Mouse (Mus musculus) liver, postnatal 0 days (tissue): ENCODE results near the gene Pex12. TPM values are rescaled to one million over a fixed set of nuclear protein-coding genes. Genes with fewer than 3 reads are reported as not detected.
"Not testable (repeated sequence)": the region's sequence is repeated elsewhere in the genome, so short reads cannot be mapped to it uniquely, and the experiment has no call there.

Experiments used
- ATAC-seq: fragments of 200-750 bp; cut with Nextera tagmentation; 2 replicates; pipeline ENCODE4 v1.8.0; 2017; ENCODE audit warnings: mild to moderate bottlenecking, moderate library complexity
- DNase-seq: peaks from one replicate; pipeline ENCODE4 v3.0.0-alpha.2; 2016
- H3K27ac ChIP-seq: fragments of 300-500 bp; sonication (generic); 2 replicates; pipeline ENCODE4 v1.5.1; 2014; ENCODE audit warnings: antibody characterized with exemption, moderate library complexity, mild to moderate bottlenecking, low read depth
- H3K27me3 ChIP-seq: fragments of 300-500 bp; sonication (generic); 2 replicates; pipeline ENCODE4 v1.6.1; 2014; ENCODE audit warnings: low read length, control low read depth, mixed read lengths; ENCODE audit not compliant: insufficient read depth
- H3K36me3 ChIP-seq: fragments of 300-500 bp; sonication (generic); replicated peaks from 2 replicates; pipeline ENCODE4 v1.6.1; 2014; ENCODE audit warnings: mild to moderate bottlenecking, control low read depth, low read length, moderate library complexity, mixed read lengths; ENCODE audit not compliant: insufficient read depth
- H3K4me1 ChIP-seq: fragments of 300-500 bp; sonication (generic); 2 replicates; pipeline ENCODE4 v1.6.1; 2014; ENCODE audit warnings: antibody characterized with exemption, mild to moderate bottlenecking, control low read depth; ENCODE audit not compliant: insufficient read depth
- H3K4me2 ChIP-seq: fragments of 300-500 bp; sonication (generic); 2 replicates; pipeline ENCODE4 v1.6.1; 2014; ENCODE audit warnings: low read depth, mild to moderate bottlenecking, low read length, moderate library complexity, mixed read lengths
- H3K4me3 ChIP-seq: fragments of 300-500 bp; sonication (generic); 2 replicates; pipeline ENCODE4 v1.5.1; 2014; ENCODE audit warnings: low read depth, low read length
- H3K9ac ChIP-seq: fragments of 300-500 bp; sonication (generic); replicated peaks from 2 replicates; pipeline ENCODE4 v1.6.1; 2014; ENCODE audit warnings: mild to moderate bottlenecking, moderate library complexity
- H3K9me3 ChIP-seq: fragments of 300-500 bp; sonication (generic); 2 replicates; pipeline ENCODE4 v1.6.1; 2016; ENCODE audit warnings: mild to moderate bottlenecking, control low read depth, low read length, mixed read lengths
- CTCF ChIP-seq: sonication (generic); IDR thresholded peaks from 2 replicates; pipeline ENCODE4 v1.5.1; 2016; ENCODE audit warnings: antibody characterized with exemption, low read depth
- EP300 ChIP-seq: IDR thresholded peaks from 2 replicates; pipeline ENCODE4 v1.6.1; 2016; ENCODE audit warnings: antibody characterized with exemption, low read depth, mild to moderate bottlenecking
- WGBS: fragments of 180-500 bp; shearing (Covaris S2); extraction: QIAGEN DNeasy Blood & Tissue Kit; methylation state at CpG from one replicate; pipeline ENCODE4 v1.1.7; 2014; ENCODE audit not compliant: insufficient replicate concordance; 5-methylcytosine and 5-hydroxymethylcytosine counted together
- polyA plus RNA-seq: library from polyadenylated mRNA; unstranded; fragments of >200 nt; fragmentation: Nextera tagmentation; extraction: Ambion mirVana; gene quantifications from 2 replicates; pipeline ENCODE4 v1.2.1, GENCODE M21; 2015

The Pex12 gene
- 6.8 and 7.1 TPM in 2 replicates for polyA plus RNA-seq

DNA sequence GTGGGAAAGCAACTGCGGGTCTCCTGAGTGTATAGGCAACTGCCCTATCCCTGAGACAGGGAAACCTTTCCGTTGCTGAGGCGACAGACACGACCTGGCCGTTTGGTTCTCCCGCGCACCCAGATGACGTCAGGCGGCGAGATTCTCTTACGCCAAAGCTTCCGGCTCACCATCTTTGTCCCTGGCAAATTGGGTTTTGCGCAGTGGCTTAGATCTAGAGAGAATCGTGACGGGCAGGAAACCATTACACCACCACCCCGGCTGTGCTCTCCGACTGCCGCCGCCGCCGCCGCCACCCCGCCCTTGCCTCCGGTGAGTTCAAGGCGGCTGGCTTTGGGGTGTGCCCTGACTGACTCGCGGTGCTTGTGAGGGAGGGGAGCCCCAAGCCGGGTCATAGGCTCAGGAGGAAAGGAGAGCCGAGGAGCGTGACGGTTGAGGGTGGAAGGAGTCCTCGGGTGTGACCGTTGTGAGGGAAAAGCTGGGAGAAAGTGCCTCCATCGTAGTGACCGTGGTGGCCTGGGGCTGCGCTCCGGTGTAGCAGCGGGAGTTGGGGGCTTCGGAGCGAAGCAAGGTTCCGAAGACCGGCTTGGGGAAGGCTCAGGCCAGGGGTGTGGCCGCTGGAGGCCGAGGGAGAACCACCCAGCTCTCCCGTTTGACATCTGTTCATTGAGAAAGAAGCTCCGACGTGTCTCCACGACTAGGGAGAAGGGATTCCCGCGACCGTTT lies at the start of gene Pex12:
Gene Pex12 (minus strand): TSS at position 61 of the 726 bp plus-strand sequence.
- Histone ChIP-seq H3K4me2 (peak within 1 kb of the TSS; percentile 86), H3K4me3 (peak within 1 kb of the TSS; percentile 96), H3K27ac (peak within 1 kb of the TSS; percentile 98), H3K4me1 (peaks cover 27% of the 10 kb centered on the region), H3K27me3 (no peaks in the 10 kb centered on the region), H3K36me3 (no peaks in the 10 kb centered on the region), H3K9me3 (no peaks in the 10 kb centered on the region), H3K9ac (peak within 1 kb of the TSS; percentile 95)
- ATAC-seq: peak; percentile 78
- peak; percentile 96 for DNase-seq
- TF ChIP-seq EP300 (peak; percentile 76; the same call in 1 of the 2 replicates), CTCF (no peak)
- WGBS: under 1% methylated on average over 51 of the region's 51 CpGs

DNA sequence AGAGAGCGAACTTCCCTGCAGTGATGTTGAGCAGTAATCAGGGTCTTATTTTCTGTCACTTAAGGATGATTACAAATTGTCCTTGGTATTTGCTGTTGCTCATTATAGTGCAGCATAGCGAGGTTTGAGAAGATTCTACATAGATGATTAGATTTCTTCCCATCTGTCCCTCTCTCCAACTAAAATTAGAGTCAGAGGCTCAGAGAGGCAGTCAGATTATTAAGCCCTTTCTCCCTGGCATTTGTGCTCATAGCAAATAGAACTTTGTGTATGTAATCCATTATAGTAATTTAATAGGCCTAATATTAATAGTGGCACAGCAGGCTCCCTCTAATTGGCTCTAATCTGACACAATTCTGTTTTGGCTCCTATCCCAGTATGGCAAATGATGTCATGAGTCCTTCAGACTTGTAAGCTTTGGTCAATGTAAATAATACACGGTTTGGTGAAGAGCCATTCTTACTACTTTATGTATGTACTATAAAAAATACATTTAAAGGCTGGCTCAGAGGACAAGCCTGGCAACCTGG lies 39.4 kb upstream of the Pex12 start:
- Histone ChIP-seq H3K9me3 (no peaks in the 10 kb centered on the region), H3K4me2 (no peak overlapping the region), H3K9ac (no peak overlapping the region), H3K36me3 (peaks cover 75% of the 10 kb centered on the region), H3K27ac (no peak overlapping the region), H3K27me3 (no peaks in the 10 kb centered on the region), H3K4me1 (no peaks in the 10 kb centered on the region), H3K4me3 (no peak overlapping the region)
- 86% methylated on average over 3 of the region's 3 CpGs for WGBS
- DNase-seq (no peak), ATAC-seq (no peak)
- TF ChIP-seq CTCF (no peak), EP300 (no peak)

DNA sequence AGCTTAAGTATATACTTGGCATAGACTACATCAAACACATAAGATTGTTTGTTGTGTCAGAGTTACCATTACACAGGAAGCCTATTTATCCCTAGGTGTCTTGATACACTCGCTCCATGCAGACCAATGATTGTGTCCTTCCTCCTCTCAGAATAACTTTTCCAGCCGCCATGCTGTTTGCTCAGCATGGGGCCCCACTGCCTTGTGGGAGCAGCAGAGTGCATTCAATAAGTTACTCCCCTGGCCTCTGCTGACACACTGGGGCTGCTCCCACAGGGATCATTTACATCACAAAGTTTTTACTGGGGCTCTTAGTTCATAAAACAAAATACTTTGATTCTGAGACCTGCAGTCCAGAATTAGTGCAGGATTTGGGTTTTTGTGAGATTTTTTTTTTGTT lies 37.3 kb upstream of the Pex12 start:
- no peak for DNase-seq
- WGBS: 90% methylated on average over 2 of the region's 2 CpGs
- Histone ChIP-seq H3K36me3 (peaks cover 86% of the 10 kb centered on the region), H3K4me3 (no peak overlapping the region), H3K9me3 (no peaks in the 10 kb centered on the region), H3K9ac (no peak overlapping the region), H3K4me1 (no peaks in the 10 kb centered on the region), H3K4me2 (no peak overlapping the region), H3K27me3 (no peaks in the 10 kb centered on the region), H3K27ac (no peak overlapping the region)
- no peak for ATAC-seq
- TF ChIP-seq CTCF: no peak
- TF ChIP-seq EP300: no peak

DNA sequence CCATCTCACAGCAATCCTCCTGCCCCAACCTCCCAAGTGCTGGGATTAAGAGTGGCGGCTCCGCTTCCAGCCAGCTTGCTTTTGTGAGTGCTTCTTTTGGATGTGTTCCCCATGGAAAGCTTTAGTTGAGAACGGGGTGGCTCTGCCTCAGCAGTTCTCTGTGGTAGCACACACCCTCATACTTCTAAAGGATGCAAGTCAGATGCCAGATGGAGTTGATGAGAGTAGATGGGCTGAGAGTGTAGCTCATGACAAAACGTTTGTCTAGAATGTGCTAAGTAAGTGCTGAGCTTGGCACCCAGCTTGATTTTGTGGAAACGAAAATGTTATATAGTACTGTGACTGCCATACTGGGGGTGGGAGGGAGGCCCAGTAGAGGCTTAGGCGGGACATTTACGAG lies 33.4 kb upstream of the Pex12 start:
- H3K9me3 ChIP-seq: no peaks in the 10 kb centered on the region
- H3K9ac ChIP-seq: no peak overlapping the region
- 89% methylated on average over 7 of the region's 7 CpGs for WGBS
- DNase-seq (no peak), ATAC-seq (no peak)
- no peak overlapping the region for H3K4me2 ChIP-seq
- H3K36me3 ChIP-seq: peaks cover 73% of the 10 kb centered on the region
- H3K27ac ChIP-seq: no peak overlapping the region
- H3K27me3 ChIP-seq: no peaks in the 10 kb centered on the region
- no peak overlapping the region for H3K4me3 ChIP-seq
- TF ChIP-seq EP300: no peak
- no peak for TF ChIP-seq CTCF
- no peaks in the 10 kb centered on the region for H3K4me1 ChIP-seq

DNA sequence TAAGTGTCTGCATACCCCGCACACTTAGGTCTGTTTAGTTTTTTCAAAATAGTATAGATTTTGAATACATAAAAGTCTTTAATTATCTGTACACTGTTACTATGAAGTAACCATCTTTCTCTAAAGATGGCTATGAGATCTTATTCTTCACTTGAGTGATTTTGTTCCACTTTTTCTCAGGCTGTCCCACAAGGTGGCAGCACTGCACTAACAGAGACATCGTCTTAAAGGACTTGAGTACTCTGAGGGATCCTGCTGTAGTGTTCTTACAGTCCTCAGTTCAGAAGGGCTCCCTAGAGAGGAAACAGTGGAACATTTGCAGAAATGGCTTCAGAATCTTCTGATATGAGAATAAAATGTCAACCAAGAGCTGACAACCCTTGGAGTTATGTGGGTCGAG lies 25.0 kb upstream of the Pex12 start:
- H3K27me3 ChIP-seq: no peaks in the 10 kb centered on the region
- H3K4me1 ChIP-seq: no peaks in the 10 kb centered on the region
- no peak overlapping the region for H3K4me2 ChIP-seq
- no peak overlapping the region for H3K9ac ChIP-seq
- peak; percentile 54 for DNase-seq
- peaks cover 67% of the 10 kb centered on the region for H3K36me3 ChIP-seq
- no peaks in the 10 kb centered on the region for H3K9me3 ChIP-seq
- no peak for ATAC-seq
- no peak overlapping the region for H3K4me3 ChIP-seq
- no peak overlapping the region for H3K27ac ChIP-seq
- no peak for TF ChIP-seq EP300
- peak; percentile 73 for TF ChIP-seq CTCF
- WGBS: 59% methylated on average over 3 of the region's 3 CpGs

DNA sequence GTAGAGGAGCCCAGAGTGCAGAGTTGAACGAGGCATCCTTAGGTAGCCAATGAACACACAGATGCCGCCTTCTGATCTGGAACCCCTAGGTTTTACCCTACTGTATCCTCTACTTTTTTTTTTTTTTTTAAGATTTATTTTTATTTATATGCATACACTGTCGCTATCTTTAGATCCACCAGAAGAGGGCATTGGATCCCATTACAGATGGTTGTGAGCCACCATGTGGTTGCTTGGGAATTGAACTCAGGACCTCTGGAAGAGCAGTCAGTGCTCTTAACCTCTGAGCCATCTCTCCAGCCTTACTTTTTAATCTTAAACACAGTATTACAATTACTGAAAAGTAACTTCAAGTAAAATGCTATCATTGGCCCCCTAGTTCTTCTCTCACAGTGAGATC lies 24.3 kb upstream of the Pex12 start:
- not testable (repeated sequence) for H3K4me3 ChIP-seq, H3K4me2 ChIP-seq, ATAC-seq, H3K9me3 ChIP-seq, H3K9ac ChIP-seq, H3K27me3 ChIP-seq, H3K27ac ChIP-seq, H3K4me1 ChIP-seq, DNase-seq
- 89% methylated on average over 3 of the region's 3 CpGs for WGBS
- TF ChIP-seq CTCF: peak; percentile 29; the same call in 1 of the 2 replicates
- H3K36me3 ChIP-seq: peaks cover 74% of the 10 kb centered on the region
